Mouse (Mus musculus): ENCODE measurements at regions not wholly inside any gene's neighbourhood (a gene's known extent, or its start where the extent isn't known, plus 50 kb on each side); places are given as distances from the start of the nearest gene placed in this dataset.

- no peak for DNase-seq (ENCODE audit: low spot score in 2 of 2)
Observed at GRCm38 (mm10) chr2:12815339-12815738, 108.5 kb upstream of the Pter start.

GRCm38 (mm10) chr2:12825902-12826301 is 97.9 kb upstream of the Pter start:
- DNase-seq (ENCODE audit: low spot score in 2 of 2), result no peak

- no peak for DNase-seq (ENCODE audit: low spot score in 2 of 2)
Observed at GRCm38 (mm10) chr2:12833579-12833978, 90.3 kb upstream of the Pter start.

DNA sequence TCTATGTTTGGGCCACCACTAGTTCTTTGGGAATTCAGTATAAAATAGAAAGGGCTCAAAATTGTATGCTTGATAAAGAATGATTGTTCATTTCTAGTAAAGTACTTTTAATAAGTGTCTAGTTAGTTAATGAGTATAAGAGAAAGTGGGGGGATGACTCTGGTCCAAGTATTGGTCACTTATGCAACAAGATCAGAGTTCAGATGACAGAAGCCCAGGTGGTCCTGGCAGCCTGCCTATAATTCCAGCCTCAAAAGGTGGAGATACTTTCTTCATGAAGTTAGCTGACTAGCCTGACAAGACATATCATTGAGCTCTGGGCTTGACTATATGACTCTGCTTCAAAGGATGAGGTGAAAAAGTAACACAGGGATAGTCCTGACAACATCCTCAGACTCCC is 57.3 kb upstream of the Pter start:
- no peak for DNase-seq (ENCODE audit: low spot score in 2 of 2)

DNA sequence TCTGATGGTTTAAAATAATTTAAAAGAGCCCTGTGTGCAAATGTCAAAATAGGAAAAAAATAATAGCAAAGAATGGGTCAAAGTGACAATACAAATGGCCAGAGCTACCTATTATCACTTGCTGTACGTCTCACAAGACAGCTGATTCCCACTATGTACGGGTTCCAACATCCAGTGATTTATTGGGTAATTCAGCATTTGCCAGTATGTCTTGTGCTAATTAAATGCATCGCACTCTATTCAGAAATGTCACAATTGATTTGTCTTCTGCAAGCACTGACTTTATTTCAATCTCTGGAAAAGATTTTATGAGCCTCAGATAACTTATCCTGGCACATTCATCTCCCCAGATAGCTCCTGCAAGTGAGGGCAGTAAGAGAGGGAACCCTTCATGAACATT is 55.1 kb upstream of the Pter start:
- DNase-seq (ENCODE audit: low spot score in 2 of 2), result no peak

All from natural killer cell, adult 2 months (primary cell).